Mouse (Mus musculus): ENCODE measurements around the gene Slc19a2.
"Not testable (repeated sequence)": the region's sequence is repeated elsewhere in the genome, so short reads cannot be mapped to it uniquely, and the experiment has no call there.

Gene Slc19a2

DNA sequence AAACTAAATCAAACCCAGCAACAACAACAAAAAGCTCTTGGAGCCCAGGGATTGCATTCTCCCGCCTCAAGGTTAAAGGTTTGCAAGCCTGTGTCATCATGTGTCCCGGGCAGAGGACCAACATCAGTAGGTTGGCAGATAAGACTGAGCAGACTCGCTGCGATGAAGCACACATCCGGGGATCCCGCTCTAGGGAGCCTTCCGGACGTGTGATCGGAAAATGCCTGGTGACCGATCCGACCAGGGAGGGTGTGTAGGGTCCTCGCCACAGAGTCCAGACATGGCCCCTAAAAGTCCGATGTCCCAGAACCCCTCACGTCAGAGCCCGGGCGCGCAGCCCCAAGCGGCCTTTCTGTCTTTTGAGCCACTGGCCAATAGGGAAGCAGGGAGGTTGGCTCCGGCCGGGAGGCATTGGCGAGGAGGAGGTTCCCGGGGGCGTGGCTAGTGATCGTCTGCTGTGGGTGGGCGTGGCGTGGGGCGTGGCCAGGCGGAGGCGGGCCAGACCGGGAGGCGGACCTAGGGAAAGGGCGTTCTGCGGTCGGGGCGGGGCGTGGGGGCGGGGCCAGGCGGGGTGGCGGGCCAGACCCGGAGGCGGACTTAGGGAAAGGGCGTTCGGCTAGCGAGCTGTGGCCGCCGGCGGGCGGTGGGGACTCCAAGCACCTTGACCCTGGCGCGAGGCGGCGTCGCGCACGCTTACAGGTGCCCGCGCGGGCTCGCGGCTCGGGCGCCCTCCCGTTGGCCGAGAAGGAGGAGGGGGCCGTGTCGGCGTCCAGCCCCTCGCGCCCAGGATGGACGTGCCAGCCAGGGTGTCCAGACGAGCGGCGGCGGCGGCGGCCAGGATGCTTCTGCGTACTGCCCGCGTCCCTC lies at the start of gene Slc19a2:
TSS of gene Slc19a2 (plus strand) at position 582 of the 867 bp plus-strand sequence.
- peak; percentile 94 for DNase-seq (ENCODE audit: low spot score)

- DNase-seq (ENCODE audit: low spot score), result no peak
These were observed 49.3 kb upstream of the Slc19a2 start for GRCm38 (mm10) chr1:164199551-164199950.

DNA sequence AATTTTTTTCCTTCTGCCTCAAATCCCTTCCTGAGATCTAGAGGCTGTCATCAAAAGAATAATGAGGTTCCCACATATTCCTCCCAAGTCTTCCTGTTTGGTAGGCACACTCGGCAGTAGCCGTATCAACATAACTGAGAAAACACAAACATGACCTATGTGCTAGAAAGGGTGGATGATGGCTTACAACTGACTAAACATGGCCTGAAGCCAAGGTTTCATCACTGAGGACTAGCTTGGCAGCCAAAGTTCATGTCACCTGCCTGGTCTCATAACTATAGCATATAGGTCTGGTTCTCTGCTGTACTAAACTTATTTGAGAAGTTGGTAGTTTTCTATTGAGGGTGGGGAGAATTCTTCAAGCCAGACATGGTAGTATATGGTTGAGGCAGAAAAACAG lies 40.4 kb upstream of the Slc19a2 start:
- no peak for DNase-seq (ENCODE audit: low spot score)

GRCm38 (mm10) chr1:164210899-164211298 lies 37.9 kb upstream of the Slc19a2 start:
- DNase-seq (ENCODE audit: low spot score), result no peak

- DNase-seq (ENCODE audit: low spot score), result no peak
These were observed 36.2 kb upstream of the Slc19a2 start for GRCm38 (mm10) chr1:164212686-164213085.

GRCm38 (mm10) chr1:164214190-164214589 lies 34.7 kb upstream of the Slc19a2 start:
- no peak for DNase-seq (ENCODE audit: low spot score)

GRCm38 (mm10) chr1:164215097-164215496 lies 33.7 kb upstream of the Slc19a2 start:
- no peak for DNase-seq (ENCODE audit: low spot score)

- no peak for DNase-seq (ENCODE audit: low spot score)
These were observed 33.3 kb upstream of the Slc19a2 start for GRCm38 (mm10) chr1:164215540-164215939.

DNA sequence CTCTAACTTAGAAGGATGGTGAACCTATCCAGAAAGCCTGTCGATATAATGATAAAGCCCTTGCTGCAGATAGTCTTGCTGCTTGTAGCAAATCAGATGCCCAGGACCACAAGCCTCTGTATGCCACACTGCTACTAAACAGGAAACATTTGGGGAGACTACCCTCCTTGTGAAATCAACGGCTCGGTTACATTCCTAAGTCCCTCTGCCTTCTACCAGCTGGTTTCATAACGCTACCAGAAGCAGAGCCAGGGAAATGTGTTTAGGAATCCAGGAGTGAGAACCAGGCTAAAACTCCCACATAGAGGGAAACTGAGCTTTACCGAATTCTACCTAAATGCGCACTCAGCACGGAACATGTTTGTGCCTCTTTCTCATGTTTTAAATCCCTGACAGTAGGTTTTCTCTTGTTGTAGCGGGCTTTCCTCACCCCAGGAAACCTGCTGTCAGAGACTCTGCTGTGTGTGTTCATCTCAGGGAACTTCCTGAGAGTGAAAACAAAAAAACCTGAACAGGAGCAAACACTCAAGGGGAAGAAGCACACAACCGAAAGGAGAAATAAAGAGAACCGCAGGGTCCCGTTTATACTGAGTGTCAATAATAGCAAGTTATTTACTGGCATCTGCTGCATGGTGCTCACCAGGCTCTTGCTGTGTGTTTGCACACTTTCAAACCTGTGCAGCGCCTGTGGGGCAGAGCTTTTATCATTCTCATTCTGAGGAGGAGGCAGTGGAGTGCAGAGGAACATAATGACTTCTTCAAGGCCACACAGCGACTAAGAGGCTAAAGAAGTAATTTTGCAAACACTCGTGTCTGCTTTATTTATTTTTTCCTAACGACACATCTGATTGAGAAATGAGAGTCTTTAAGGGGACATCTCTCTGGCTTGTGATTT lies 30.8 kb upstream of the Slc19a2 start:
- no peak for DNase-seq (ENCODE audit: low spot score)

DNA sequence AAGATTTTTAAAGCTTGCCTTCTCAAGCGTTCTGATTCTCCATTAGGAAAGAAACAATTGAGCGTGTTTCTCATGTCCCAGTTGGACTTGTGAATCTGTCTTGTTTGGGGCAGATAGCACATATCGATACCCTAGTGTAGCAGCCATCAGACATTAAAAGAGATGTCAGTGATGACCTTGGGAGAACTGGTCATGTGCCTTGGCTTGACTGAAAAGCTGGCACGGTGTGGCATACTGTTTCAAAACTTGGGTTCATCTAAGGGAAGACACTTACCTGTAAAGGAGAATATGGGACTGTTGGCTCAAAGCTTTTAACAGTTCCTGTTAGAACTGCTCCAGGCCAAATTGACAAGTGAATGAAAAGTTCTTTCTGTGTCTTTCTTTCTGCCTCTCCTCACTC lies 28.6 kb upstream of the Slc19a2 start:
- no peak for DNase-seq (ENCODE audit: low spot score)

DNA sequence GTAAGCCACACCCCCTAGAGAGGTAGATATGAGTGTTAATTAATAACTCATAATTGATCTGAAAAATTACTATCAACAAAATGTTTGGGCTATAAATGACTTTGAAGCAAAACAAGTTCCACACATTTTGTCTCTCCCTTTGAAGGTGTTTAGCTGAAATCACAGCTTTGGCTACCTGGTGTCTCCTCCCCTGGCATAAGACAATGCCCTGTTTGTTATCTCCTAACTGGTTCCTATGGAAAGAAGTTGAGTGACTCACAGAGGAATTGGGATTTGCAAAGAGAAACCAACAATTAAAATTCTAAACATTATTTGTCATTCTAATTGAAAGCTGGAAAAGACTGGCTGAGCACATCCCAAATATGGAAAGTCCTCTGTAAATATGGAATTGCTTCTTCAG lies 25.8 kb upstream of the Slc19a2 start:
- no peak for DNase-seq (ENCODE audit: low spot score)

DNA sequence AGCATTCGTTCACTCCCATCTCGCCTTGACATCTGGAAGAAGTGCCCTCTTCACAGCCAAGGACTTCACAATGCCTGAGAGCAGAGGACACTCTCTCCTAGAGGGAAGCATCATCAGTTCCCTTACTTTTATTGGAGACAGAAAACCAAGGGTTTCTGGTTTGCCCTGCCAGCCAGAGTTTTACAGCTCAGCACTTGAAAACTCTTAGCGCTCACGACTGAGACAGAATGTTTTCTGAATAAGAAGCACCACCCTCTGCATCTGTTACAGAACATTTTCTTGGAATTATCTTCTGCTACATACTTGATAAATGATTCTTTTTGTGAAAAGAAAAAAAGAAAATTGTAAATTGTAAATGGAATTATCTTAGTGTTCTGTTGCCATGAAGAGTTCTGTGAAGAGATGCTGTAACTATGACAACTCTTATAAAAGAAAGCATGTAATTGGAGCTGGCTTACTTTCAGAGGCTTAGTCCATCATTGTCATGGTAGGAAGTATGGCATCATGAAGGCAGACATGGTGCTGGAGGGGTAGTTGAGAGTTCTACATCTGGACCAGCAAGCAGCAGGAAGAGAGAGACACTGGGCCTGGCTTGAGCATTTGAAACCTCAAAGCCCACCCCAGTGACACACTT lies 16.8 kb upstream of the Slc19a2 start:
- DNase-seq (ENCODE audit: low spot score), result not testable (repeated sequence)

GRCm38 (mm10) chr1:164233447-164233846 lies 15.4 kb upstream of the Slc19a2 start:
- DNase-seq (ENCODE audit: low spot score), result no peak

DNA sequence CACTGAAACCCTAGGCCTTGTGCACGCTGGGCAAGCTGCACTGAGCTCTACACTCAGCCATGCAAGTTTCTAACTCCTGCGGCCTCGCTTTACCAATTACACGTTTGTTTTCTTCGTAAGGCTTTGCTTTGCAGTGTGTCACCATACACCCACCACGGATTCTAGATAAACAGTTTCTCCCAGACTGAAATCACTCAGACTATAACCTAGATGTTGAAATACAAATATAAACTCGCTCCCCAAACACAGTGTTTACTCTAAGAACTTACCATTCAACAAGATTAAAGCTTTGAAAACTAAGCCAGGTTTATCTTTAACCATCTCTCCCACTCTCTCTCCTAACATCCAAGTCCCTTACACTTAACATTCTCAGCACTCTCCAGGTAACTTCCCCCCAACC lies 13.8 kb upstream of the Slc19a2 start:
- DNase-seq (ENCODE audit: low spot score), result no peak

DNA sequence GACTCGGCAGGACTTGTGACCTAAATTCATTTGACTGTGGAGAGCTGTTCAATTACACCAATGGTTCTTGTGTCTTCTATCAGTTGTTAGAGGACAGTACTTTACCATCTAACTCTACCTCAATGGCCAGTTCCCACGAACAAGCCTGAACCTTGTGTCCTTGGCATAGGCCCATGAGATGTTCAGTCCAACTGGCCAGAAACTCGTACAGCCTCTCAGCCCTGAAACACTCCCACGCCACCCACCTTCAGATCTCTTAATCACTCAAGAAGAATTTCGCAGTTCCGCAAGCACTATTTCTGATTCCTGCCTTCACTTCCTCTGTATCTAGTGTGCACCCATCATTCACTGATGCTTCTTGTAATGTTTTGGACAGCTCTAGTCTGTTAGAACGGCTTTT lies 12.8 kb upstream of the Slc19a2 start:
- DNase-seq (ENCODE audit: low spot score), result no peak

DNA sequence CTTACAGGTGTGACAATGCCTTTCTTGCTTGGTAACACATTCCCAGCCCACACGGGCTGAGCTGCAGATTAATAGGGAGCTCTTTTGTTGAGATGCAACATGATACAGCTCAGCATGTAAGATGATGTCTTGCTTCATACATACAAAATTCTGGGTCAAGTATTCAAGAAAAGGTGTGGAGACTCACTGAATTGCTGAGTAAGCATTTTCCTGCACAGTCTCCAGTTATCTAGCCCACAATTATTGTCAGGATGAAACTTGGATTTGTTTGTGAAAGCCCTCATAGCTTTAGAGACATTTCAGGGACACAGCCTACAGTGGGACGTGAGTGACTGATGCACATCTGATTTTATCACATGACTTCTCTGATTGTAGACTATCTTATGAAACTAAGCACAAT lies 7.4 kb upstream of the Slc19a2 start:
- no peak for DNase-seq (ENCODE audit: low spot score)

DNA sequence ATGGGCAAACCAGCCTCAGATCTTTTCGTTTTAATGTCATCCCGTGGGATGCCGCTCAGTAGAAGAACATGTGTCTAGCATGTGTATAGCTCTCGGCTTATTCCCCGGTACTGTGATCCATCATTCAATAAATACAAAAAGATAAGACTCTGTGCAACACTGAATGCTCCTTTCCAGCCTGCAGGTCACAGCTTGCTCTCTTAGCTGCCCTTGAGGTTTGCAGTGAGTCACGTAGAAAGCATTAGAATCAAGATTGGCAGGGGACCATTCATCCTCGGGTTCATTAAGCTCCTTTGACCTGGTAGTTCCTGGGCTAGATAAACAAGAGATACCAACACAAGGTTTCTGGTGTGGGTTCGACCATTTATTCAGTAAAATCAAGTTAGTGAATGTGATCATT lies 6.0 kb upstream of the Slc19a2 start:
- no peak for DNase-seq (ENCODE audit: low spot score)

- DNase-seq (ENCODE audit: low spot score), result no peak
These were observed 1.4 kb upstream of the Slc19a2 start for GRCm38 (mm10) chr1:164247442-164247841.

DNA sequence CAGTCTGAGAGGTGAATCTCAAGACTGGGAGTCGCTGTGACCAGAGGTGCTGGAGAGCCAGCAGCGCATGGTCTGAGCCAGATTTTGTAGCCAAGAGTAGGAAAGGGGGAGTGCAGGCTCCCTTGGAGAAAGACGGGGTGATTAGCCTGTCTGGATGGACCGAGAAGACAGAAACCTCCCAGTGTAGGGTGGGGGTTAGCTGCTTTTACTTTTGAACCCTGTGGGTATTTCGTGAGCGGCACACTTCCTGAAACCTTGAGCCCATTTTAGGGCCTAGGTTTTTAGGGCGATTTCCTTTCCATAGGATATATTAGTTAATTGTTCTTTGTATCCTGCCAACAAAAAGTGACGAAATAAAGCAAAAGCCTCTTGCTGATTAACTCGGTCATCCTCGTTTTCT lies 875 bp upstream of the Slc19a2 start:
- DNase-seq (ENCODE audit: low spot score), result no peak

DNA sequence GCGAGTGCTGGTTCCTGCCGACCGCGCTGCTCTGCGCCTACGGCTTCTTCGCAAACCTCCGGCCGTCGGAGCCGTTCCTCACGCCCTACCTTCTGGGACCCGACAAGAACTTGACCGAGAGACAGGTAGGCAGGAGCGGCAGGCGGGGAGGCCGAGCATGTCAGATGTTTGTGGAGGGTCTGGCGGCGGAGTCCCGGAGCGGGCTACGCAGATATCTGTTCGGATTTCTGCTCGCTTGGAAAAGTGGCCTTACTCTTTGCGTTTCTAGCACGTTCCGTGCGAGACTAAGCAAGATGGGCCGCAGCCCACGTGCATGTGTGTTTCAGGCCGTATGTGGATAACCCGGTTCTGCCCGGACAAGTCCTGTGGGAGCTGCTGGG lies 476 bp downstream of the Slc19a2 start:
- DNase-seq (ENCODE audit: low spot score), result no peak

DNA sequence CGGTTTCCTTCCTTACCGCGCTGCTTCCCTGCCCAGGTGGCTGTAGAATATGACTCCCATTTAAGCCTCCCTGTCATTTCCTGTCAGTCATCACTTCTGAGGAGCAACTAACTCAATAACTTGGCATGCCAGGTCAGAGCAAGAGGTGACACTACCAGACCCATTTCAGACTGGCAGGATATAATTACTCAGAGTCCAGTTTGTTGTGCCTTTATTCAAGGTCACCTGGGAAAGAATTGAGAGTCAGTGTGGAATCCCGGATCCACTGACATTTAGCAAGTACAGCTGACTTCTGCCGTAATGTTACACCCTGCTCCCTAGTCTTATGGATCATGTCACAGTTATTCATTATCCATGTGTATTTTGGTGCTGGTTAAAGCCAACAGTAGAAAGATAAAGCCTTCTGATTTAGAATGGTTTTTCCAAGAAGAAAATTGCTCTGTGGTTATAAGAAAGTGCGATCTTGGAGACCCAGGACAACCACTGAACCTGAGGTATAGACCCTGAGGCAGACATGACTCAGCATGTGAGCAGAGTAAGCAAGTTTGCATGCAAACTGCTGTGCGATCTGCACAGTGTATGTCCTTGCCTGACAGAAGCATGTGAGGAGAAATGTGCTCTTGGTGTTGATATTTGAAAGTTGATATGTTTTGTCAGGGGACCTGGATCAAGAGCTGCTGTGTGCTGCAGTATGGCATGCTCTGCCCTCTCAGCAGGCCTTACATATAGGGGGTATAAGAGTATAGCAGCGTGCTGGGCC lies 1.7 kb downstream of the Slc19a2 start:
- DNase-seq (ENCODE audit: low spot score), result no peak

- no peak for DNase-seq (ENCODE audit: low spot score)
These were observed 2.6 kb downstream of the Slc19a2 start for GRCm38 (mm10) chr1:164251438-164251837.
